Mouse (Mus musculus): ENCODE results near the gene Vmn1r40.
A peak's percentile ranks its signal among the peaks of the same experiment; 100 is the strongest.

The Vmn1r40 gene

GRCm38 (mm10) chr6:89707240-89707639 is at the start of gene Vmn1r40:
TSS of gene Vmn1r40 (plus strand) at chr6:89707540.
- DNase-seq (ENCODE audit: low read depth, low spot score) = no peak

- DNase-seq (ENCODE audit: low read depth, low spot score) = no peak
These were observed 49.0 kb upstream of the Vmn1r40 start for GRCm38 (mm10) chr6:89658342-89658741.

- DNase-seq (ENCODE audit: low read depth, low spot score) = no peak
These were observed 48.4 kb upstream of the Vmn1r40 start for GRCm38 (mm10) chr6:89658931-89659330.

GRCm38 (mm10) chr6:89659692-89660423 is 47.5 kb upstream of the Vmn1r40 start:
- DNase-seq (ENCODE audit: low read depth, low spot score) = peak; percentile 22

- no peak for DNase-seq (ENCODE audit: low read depth, low spot score)
These were observed 46.9 kb upstream of the Vmn1r40 start for GRCm38 (mm10) chr6:89660490-89660889.

- no peak for DNase-seq (ENCODE audit: low read depth, low spot score)
These were observed 44.8 kb upstream of the Vmn1r40 start for GRCm38 (mm10) chr6:89662521-89662920.

- DNase-seq (ENCODE audit: low read depth, low spot score) = no peak
These were observed 42.2 kb upstream of the Vmn1r40 start for GRCm38 (mm10) chr6:89665155-89665554.

GRCm38 (mm10) chr6:89665667-89666066 is 41.7 kb upstream of the Vmn1r40 start:
- DNase-seq (ENCODE audit: low read depth, low spot score) = no peak

GRCm38 (mm10) chr6:89666976-89667375 is 40.4 kb upstream of the Vmn1r40 start:
- DNase-seq (ENCODE audit: low read depth, low spot score) = no peak

- no peak for DNase-seq (ENCODE audit: low read depth, low spot score)
These were observed 37.8 kb upstream of the Vmn1r40 start for GRCm38 (mm10) chr6:89669556-89669955.

GRCm38 (mm10) chr6:89671431-89671830 is 35.9 kb upstream of the Vmn1r40 start:
- DNase-seq (ENCODE audit: low read depth, low spot score) = no peak

- DNase-seq (ENCODE audit: low read depth, low spot score) = no peak
These were observed 34.7 kb upstream of the Vmn1r40 start for GRCm38 (mm10) chr6:89672641-89673040.

- no peak for DNase-seq (ENCODE audit: low read depth, low spot score)
These were observed 34.1 kb upstream of the Vmn1r40 start for GRCm38 (mm10) chr6:89673135-89673780.

- DNase-seq (ENCODE audit: low read depth, low spot score) = no peak
These were observed 28.8 kb upstream of the Vmn1r40 start for GRCm38 (mm10) chr6:89678522-89678921.

GRCm38 (mm10) chr6:89679291-89679835 is 28.0 kb upstream of the Vmn1r40 start:
- peak; percentile 90 for DNase-seq (ENCODE audit: low read depth, low spot score)

- peak; percentile 88 for DNase-seq (ENCODE audit: low read depth, low spot score)
These were observed 27.2 kb upstream of the Vmn1r40 start for GRCm38 (mm10) chr6:89680155-89680554.

- no peak for DNase-seq (ENCODE audit: low read depth, low spot score)
These were observed 23.1 kb upstream of the Vmn1r40 start for GRCm38 (mm10) chr6:89684231-89684630.

GRCm38 (mm10) chr6:89687100-89687499 is 20.2 kb upstream of the Vmn1r40 start:
- peak; percentile 6 for DNase-seq (ENCODE audit: low read depth, low spot score)

- no peak for DNase-seq (ENCODE audit: low read depth, low spot score)
These were observed 716 bp upstream of the Vmn1r40 start for GRCm38 (mm10) chr6:89706624-89707023.

- no peak for DNase-seq (ENCODE audit: low read depth, low spot score)
These were observed 10.7 kb downstream of the Vmn1r40 start for GRCm38 (mm10) chr6:89718051-89718450.

GRCm38 (mm10) chr6:89740466-89740865 is 33.1 kb downstream of the Vmn1r40 start, which contains the start of gene Vmn1r41:
TSS of gene Vmn1r41 (plus strand) at chr6:89740766.
- no peak for DNase-seq (ENCODE audit: low read depth, low spot score)

- no peak for DNase-seq (ENCODE audit: low read depth, low spot score)
These were observed 35.5 kb downstream of the Vmn1r40 start for GRCm38 (mm10) chr6:89742811-89743210.

Data from mesoderm, embryonic 11.5 days (tissue).